Mouse (Mus musculus) embryonic fibroblast, embryonic 13.5 days (primary cell): ENCODE data around the gene Gigyf1.

Experiments
- CTCF ChIP-seq: IDR thresholded peaks from 2 replicates; pipeline ENCODE4 v1.5.1; 2011; ENCODE audit warnings: mild to moderate bottlenecking, control low read depth, low read length, moderate library complexity, borderline replicate concordance; ENCODE audit not compliant: insufficient read depth
- POLR2A ChIP-seq: IDR thresholded peaks from 2 replicates; pipeline ENCODE4 v1.6.1; 2011; ENCODE audit warnings: low read depth, mild to moderate bottlenecking, control low read depth, low read length, moderate library complexity

DNA sequence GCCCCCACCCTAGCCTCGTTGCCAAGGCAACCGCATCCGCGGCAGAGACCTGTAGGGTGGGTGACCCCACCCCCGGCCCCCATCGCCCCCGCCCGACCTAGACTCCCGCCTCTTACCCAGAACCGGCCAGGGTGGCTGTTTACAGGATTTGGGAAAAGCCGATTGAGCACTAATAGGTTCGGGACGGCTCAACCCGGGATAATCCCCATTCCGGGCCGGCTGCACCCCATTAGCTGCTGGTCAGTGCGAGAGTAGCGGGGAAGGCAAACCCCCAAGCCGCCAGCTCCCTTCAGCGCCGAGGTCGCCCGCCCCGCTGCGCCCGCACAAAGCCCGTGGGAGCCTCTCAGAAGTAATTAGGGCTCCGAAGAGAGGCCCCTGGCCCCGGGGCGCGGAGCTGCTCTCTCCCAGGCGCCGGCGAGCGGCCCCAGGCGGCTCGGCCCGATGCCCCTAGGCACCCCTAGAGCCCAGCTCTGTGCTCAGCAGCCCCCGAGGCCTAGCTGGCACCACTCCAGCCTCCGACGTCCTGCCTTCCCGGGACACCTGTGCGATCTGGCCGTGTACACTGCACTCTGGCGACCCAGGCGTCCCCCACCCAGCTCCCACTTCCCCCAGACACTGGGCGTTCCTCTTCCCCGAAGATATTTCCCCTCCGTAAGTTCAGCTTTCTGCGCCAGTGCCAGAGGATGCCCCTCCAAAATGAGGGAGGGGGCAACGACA is 13.2 kb downstream of the Gigyf1 start:
- no peak for TF ChIP-seq CTCF
- peak; percentile 16; the same call in 1 of the 2 replicates for TF ChIP-seq POLR2A
